Mouse (Mus musculus): ENCODE results near the gene Rab24. TPM values are rescaled to one million over a fixed set of nuclear protein-coding genes. Genes with fewer than 3 reads are reported as not detected.

Rab24 gene
- polyA plus RNA-seq (2021) = 94.0 TPM

DNA sequence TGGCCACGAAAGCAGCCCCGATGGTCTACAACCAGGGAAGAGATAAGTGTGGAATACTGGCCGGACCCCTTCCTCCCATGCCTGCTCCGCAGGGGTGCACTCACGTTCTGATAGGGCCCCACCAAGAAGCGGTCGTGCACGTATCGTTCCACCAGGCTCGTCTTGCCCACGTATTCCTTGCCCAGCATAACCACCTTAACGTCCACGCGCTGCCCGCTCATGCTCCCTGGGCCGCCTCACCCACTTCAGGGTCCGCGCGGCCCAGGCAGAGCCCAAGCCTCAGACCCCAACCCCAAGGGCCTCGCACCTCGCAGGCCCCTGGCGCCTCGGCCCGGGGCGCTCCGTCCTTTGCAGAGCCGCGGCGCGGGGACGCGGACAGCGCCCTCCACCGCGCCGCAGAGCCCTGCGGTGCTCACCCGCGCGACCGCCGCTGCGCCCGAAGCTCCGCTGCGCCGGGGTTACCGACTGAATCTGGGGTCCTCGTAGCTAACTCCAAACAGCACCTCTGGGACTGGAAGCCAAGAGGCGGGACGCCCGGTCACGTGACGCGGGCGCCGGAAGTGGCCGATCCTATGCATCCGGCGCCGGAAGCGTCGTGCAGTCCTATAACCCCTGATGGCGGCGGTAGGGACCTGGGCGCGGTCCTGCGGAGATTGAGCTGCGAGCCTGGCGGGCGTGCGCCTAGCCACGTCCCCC is at the start of gene Rab24:
Gene Rab24, minus strand, starts transcription at position 513 of the 696 bp plus-strand sequence.
- POLR2A ChIA-PET = no interaction called here
- peak; percentile 80 for ATAC-seq
- no peak for DNase-seq (ENCODE audit: low read depth, low spot score)
- in situ Hi-C loops (cut with MboI; ENCODE audit: low pct_unique_long_range_greater_than_20kb) = no loop called here
- H3K27me3 ChIP-seq = no peaks in the 10 kb centered on the region
- CTCF ChIA-PET = no interaction called here
- no peak for TF ChIP-seq CTCF (IDR thresholded peaks at IDR 0.05)

DNA sequence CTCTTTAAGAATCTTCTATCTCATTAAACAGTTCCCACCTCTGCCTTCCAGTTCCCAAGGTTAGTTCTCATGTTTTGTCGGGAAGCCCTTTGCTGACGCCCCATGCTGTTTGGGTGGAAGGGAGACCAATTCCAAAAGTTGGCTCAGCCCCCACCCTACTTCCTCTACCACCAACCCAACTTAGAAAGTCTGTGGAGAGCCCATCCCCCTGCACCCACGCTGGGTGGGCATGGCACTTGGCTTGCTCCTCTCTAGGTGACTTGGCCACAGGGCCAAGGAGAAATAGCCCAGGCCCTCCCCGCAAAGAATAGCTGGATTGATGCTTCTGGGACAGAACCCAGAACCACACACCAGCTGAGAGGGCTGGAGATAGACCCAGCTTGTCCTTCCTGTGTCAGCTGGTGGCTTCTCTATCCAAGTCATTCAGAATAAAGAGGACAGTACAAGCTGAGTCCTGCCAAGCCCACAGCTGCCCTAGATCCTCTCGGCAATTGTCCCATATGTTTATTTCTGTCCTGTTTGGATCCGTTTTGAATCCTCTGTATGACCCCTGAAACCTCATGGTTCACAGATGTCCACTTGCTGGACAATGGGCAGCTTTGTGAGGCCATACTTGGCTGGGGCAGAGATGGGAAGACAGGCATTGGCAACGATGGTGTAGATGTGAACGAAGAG is 49.4 kb upstream of the Rab24 start:
- ChIA-PET POLR2A (no interaction called here), CTCF (no interaction called here)
- H3K27me3 ChIP-seq = peaks cover 55% of the 10 kb centered on the region
- in situ Hi-C loops (cut with MboI; ENCODE audit: low pct_unique_long_range_greater_than_20kb) = loop anchor here (5.0 kb wide), 1 partner anchor 56 kb away; the partner anchor contains the start of gene F12
- ATAC-seq = no peak
- TF ChIP-seq CTCF (IDR thresholded peaks at IDR 0.05) = no peak
- DNase-seq (ENCODE audit: low read depth, low spot score) = no peak

DNA sequence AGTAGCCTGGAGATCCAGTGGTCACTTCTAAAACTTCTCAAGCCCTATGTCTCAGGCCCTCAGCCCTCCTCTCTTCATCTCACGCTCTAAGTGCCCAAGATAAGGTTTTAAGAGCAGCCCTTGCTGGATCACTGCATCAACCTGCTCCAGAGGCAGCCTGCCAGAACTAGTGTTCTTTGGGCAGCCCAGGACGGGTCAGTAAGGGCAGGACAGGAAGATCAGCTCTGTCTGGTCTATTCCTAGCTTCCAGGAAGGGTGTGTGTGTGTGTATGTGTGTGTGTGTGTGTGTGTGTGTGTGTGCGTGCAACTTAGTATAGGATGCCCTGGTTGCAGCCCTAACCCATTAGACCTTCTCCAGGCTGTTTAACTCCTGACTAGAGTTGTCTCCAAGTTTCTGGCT is 48.5 kb upstream of the Rab24 start:
- ATAC-seq = no peak
- ChIA-PET POLR2A (no interaction called here), CTCF (no interaction called here)
- no peak for TF ChIP-seq CTCF (IDR thresholded peaks at IDR 0.05)
- no peak for DNase-seq (ENCODE audit: low read depth, low spot score)
- peaks cover 47% of the 10 kb centered on the region for H3K27me3 ChIP-seq
- in situ Hi-C loops (cut with MboI; ENCODE audit: low pct_unique_long_range_greater_than_20kb) = loop anchor here (5.0 kb wide), 1 partner anchor 57 kb away; the partner anchor contains the start of gene F12

DNA sequence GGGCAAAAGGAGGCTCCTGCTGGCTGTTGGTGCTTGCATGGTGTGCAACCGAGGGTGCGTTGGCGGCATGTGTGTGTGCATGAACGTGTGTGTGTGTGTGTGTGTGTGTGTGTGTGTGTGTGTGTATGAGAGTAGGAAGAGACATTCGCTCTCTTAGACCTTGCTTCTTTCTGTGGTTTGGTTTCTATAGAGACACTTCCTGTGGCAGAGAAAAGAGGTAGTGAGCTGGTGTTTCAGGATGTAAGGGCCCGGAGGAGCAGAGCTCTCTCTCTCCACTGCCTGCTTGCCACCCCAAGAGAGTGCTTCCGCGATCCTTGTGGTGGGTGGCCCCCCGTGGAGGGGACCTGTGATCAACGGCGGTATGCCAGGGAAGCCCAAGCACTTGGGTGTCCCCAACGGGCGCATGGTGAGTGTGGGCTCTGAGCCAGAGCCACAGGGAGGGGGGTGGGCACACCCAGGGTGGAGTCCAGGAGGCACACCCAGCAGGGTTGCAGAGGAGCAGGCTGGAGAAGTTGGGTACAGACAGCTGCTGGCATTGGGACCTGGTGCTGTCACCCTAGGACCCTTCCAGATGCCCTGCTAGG is 47.9 kb upstream of the Rab24 start, which contains the start of gene Rgs14:
Gene Rgs14, plus strand, starts transcription at position 202 of the 584 bp plus-strand sequence.
- ATAC-seq (no peak), DNase-seq (ENCODE audit: low read depth, low spot score) (no peak)
- in situ Hi-C loops (cut with MboI; ENCODE audit: low pct_unique_long_range_greater_than_20kb) = loop anchor here (5.0 kb wide), 1 partner anchor 58 kb away; the partner anchor contains the start of gene F12
- CTCF ChIA-PET = no interaction called here
- TF ChIP-seq CTCF (IDR thresholded peaks at IDR 0.05) = no peak
- POLR2A ChIA-PET = no interaction called here
- peaks cover 41% of the 10 kb centered on the region for H3K27me3 ChIP-seq

DNA sequence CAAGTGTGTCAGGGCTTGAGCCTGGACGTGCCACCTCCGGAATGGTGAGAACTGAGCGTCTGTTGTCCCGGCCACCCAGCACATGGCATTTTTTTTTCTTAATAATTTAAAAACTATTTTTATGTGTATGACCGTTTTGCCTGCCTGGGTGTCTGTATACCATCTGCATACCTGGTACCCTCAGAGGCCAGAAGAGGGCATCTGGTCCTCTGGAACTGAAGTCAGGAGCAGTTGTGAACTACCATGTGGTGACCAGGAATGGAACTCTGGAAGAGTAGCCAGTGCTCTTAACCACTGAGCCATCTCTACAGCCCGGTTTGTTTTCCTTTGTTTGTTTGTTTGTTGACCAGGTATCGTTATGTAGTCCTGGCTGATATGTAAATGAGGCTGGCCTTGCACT is 46.7 kb upstream of the Rab24 start:
- POLR2A ChIA-PET = no interaction called here
- TF ChIP-seq CTCF (IDR thresholded peaks at IDR 0.05) = no peak
- H3K27me3 ChIP-seq = peaks cover 30% of the 10 kb centered on the region
- in situ Hi-C loops (cut with MboI; ENCODE audit: low pct_unique_long_range_greater_than_20kb) = no loop called here
- DNase-seq (ENCODE audit: low read depth, low spot score) (no peak), ATAC-seq (no peak)
- CTCF ChIA-PET = no interaction called here

DNA sequence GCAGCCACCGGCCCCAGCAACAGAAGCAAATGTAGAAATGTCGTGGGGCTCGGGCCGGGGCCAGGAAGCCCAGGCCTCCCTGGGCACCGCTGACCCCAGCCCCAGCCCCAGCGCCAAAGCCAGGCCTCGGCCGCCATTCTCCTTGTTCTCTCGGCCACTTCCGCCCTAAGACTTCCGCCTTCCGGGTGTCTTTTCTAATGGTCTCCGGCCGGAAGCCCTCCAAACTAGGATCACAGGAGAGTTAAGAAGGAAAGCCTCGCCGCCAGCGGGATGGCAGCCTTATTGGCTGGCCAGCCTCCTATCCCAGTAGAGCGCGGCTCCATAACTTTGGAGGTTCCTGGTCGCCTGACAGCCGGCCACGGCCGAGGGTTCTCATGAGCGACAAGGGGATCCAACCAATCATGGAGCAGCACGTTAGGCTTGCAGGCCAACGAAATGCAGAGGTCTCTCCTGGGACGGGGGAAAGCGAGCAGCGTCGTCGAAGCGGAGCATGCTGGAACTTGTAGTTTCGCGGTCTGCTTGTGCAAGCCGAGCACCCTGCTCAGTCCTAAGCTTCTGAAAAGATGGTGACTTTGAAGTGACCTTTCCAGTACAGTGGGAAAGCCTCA is 40.8 kb upstream of the Rab24 start, which contains the start of gene Lman2:
Gene Lman2, minus strand, starts transcription at position 331 of the 608 bp plus-strand sequence.
- no peak for TF ChIP-seq CTCF (IDR thresholded peaks at IDR 0.05)
- ATAC-seq (peak; percentile 97), DNase-seq (ENCODE audit: low read depth, low spot score) (peak; percentile 96)
- CTCF ChIA-PET = interaction anchor here (1.0 kb wide), 1 partner anchor 41 kb away, joined by 3 read pairs; no protein-coding TSS in a partner anchor
- in situ Hi-C loops (cut with MboI; ENCODE audit: low pct_unique_long_range_greater_than_20kb) = no loop called here
- POLR2A ChIA-PET = interaction anchor here (0.5 to 0.9 kb wide), 3 partner anchors 55 to 213 kb away, joined by 3 to 5 read pairs (median 3); no protein-coding TSS in a partner anchor
- peaks cover 7% of the 10 kb centered on the region for H3K27me3 ChIP-seq

DNA sequence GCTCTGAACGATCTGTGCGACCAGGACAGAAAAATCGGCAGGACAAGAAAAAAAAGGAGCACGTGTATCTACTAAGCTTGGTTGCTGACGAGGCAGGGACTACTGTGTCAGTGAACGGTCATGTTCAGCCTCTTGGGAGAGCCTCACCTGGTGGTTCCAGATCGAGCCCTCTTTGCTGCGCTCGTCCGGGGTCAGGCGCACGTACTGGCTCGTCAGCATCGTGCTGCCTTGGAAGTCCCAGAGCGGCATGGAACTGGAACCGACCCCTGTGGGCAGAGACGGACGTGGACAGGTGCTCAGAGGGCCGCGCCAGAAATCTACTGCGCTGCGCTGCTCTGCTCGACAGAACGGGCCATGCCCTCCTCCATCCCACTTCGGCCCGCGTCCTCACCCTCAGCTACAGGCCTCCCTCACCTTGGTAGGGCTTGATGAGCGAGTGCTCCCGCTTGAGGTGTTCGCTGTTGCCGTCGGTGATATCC is 40.3 kb upstream of the Rab24 start:
- H3K27me3 ChIP-seq = peaks cover 5% of the 10 kb centered on the region
- peak; percentile 7 for DNase-seq (ENCODE audit: low read depth, low spot score)
- ATAC-seq = peak; percentile 29
- TF ChIP-seq CTCF (IDR thresholded peaks at IDR 0.05) = no peak
- in situ Hi-C loops (cut with MboI; ENCODE audit: low pct_unique_long_range_greater_than_20kb) = no loop called here
- CTCF ChIA-PET = no interaction called here
- POLR2A ChIA-PET = interaction anchor here (0.5 kb wide), 1 partner anchor 55 kb away, joined by 5 read pairs; no protein-coding TSS in a partner anchor

DNA sequence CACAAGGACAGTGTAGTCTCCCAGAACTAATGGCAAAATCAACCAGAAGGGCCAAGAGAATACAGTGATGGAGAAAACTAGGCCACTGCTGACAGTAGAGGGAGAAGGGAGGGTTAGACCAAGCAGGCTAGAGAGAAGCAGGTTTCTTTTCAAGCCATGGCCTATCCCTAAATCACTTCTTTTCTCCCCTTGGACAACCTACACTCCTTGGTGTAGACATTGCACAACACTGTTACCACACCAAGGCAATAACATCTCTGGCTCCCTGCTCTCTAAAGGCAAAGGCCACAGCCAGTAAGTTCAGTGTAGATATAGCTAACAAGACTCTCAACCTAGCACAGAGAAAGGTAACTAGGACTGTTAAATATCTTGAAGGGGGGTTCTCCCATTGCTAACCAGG is 39.4 kb upstream of the Rab24 start:
- H3K27me3 ChIP-seq = no peaks in the 10 kb centered on the region
- ChIA-PET POLR2A (no interaction called here), CTCF (no interaction called here)
- in situ Hi-C loops (cut with MboI; ENCODE audit: low pct_unique_long_range_greater_than_20kb) = no loop called here
- ATAC-seq (no peak), DNase-seq (ENCODE audit: low read depth, low spot score) (no peak)
- no peak for TF ChIP-seq CTCF (IDR thresholded peaks at IDR 0.05)

DNA sequence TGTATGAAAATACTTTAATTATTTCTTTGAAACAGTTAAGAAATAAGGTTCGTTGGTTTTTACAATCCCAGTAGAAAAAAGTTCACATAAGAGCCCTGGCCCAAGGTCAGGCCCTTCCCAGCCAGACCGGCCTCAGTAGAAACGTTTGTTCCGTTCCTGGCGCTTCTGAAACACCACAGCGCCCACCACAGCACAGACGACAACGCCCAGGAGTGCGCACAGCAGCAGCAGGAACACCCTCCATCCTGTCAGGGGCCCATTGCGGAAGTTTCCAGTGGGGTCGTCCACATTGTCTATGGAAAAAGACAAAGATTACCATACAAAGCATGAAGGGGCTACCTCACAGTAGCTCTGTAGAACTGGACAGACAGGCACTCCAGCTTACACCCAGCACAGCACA is 25.0 kb upstream of the Rab24 start:
- no peak for TF ChIP-seq CTCF (IDR thresholded peaks at IDR 0.05)
- ATAC-seq = no peak
- ChIA-PET CTCF (no interaction called here), POLR2A (no interaction called here)
- no peaks in the 10 kb centered on the region for H3K27me3 ChIP-seq
- in situ Hi-C loops (cut with MboI; ENCODE audit: low pct_unique_long_range_greater_than_20kb) = no loop called here
- no peak for DNase-seq (ENCODE audit: low read depth, low spot score)

DNA sequence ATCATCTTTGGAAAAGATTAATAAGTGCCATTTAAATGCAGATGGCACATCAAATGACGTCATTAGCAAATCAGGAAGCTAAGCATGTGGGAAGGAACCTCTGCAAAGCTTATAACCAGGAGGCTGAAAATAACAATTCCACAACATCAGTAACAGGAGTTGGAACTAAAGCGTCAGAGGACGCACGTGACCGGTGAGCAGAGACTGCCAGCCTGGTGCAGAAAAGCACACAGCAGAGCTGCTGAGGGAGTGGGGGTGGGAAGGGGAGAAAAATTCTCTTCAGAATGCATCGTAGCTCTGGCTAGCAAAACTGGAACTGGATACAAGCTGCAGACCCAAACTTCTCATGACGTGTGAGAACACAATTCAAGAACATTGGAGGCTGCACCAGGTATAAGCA is 22.5 kb upstream of the Rab24 start:
- no peak for ATAC-seq
- DNase-seq (ENCODE audit: low read depth, low spot score) = no peak
- H3K27me3 ChIP-seq = no peaks in the 10 kb centered on the region
- ChIA-PET CTCF (no interaction called here), POLR2A (no interaction called here)
- in situ Hi-C loops (cut with MboI; ENCODE audit: low pct_unique_long_range_greater_than_20kb) = no loop called here
- no peak for TF ChIP-seq CTCF (IDR thresholded peaks at IDR 0.05)
